Mouse (Mus musculus): ENCODE results near the gene Zfp330. TPM values are rescaled to one million over a fixed set of nuclear protein-coding genes. Genes with fewer than 3 reads are reported as not detected.

Zfp330 gene
- total RNA-seq (2014; rRNA removed) (21.0 and 26.0 TPM in 2 replicates), polyA plus RNA-seq (2012; rRNA removed) (6.2 and 9.2 TPM in 2 replicates)

- Histone ChIP-seq H3K4me3 (ENCODE audit: insufficient read depth, low read depth, low read length) (peak within 1 kb of the TSS; percentile 98), H3K9ac (ENCODE audit: low read depth, low read length) (peak within 1 kb of the TSS; percentile 98), H3K27ac (replicated peaks; ENCODE audit: insufficient read depth, low read depth, low read length) (peak within 1 kb of the TSS; percentile 81), H3K27me3 (ENCODE audit: control insufficient read depth, insufficient read depth, low read length) (no peaks in the 10 kb centered on the region), H3K79me2 (ENCODE audit: control insufficient read depth, insufficient read depth, low read length) (peaks cover 7% of the 10 kb centered on the region; the same call in 1 of the 2 replicates), H3K4me1 (ENCODE audit: control insufficient read depth, insufficient read depth, low read length) (peaks cover 3% of the 10 kb centered on the region), H3K36me3 (ENCODE audit: control insufficient read depth, insufficient read depth, low read length) (peaks cover 17% of the 10 kb centered on the region)
- peak; percentile 83 for TF ChIP-seq POLR2A (IDR thresholded peaks at IDR 0.05; ENCODE audit: extremely low read depth, insufficient read depth, low read length)
- TF ChIP-seq CTCF (IDR thresholded peaks at IDR 0.05; ENCODE audit: low read depth, low read length): no peak
- DNase-seq (ENCODE audit: extremely low read depth, low read depth, low spot score): peak; percentile 85
- WGBS: under 1% methylated on average over 16 of the region's 16 CpGs
Measured at GRCm38 (mm10) chr8:82774093-82774422, at the start of gene Zfp330. Gene Zfp330 (minus strand): TSS chr8:82774160.

- DNase-seq (ENCODE audit: extremely low read depth, low read depth, low spot score): no peak
- H3K9ac ChIP-seq (ENCODE audit: low read depth, low read length): no peak overlapping the region
- TF ChIP-seq CTCF (IDR thresholded peaks at IDR 0.05; ENCODE audit: low read depth, low read length): no peak
- TF ChIP-seq POLR2A (IDR thresholded peaks at IDR 0.05; ENCODE audit: extremely low read depth, insufficient read depth, low read length): no peak
- H3K36me3 ChIP-seq (ENCODE audit: control insufficient read depth, insufficient read depth, low read length): no peaks in the 10 kb centered on the region
- no peak overlapping the region for H3K4me3 ChIP-seq (ENCODE audit: insufficient read depth, low read depth, low read length)
- peaks cover 4% of the 10 kb centered on the region; the same call in 1 of the 2 replicates for H3K79me2 ChIP-seq (ENCODE audit: control insufficient read depth, insufficient read depth, low read length)
- WGBS: 92% methylated on average over 3 of the region's 3 CpGs
- H3K27ac ChIP-seq (replicated peaks; ENCODE audit: insufficient read depth, low read depth, low read length): no peak overlapping the region
- H3K27me3 ChIP-seq (ENCODE audit: control insufficient read depth, insufficient read depth, low read length): no peaks in the 10 kb centered on the region
- peaks cover 3% of the 10 kb centered on the region for H3K4me1 ChIP-seq (ENCODE audit: control insufficient read depth, insufficient read depth, low read length)
Measured at GRCm38 (mm10) chr8:82777945-82778344, 4.0 kb upstream of the Zfp330 start.

DNA sequence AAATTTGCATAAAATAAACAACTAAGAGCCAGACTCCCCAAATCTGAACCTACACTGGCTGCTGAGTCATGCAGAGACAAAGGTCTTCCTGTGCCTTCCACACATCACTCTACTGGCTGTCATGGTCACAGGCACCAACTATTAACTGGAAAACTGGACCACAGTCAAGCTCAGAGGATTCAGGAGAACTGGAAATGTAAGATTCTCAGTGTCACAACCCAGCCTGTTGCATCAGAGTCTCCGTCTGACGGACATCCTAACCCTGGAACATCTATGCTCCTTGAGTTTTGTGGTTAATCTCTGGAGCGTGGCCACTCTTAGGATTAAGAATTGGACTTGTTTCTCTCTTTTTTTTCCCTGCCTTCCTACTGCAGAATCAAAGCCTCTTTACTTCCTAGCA, 3.4 kb upstream of the Zfp330 start:
- H3K4me3 ChIP-seq (ENCODE audit: insufficient read depth, low read depth, low read length): no peak overlapping the region
- H3K79me2 ChIP-seq (ENCODE audit: control insufficient read depth, insufficient read depth, low read length): peaks cover 4% of the 10 kb centered on the region; the same call in 1 of the 2 replicates
- H3K27me3 ChIP-seq (ENCODE audit: control insufficient read depth, insufficient read depth, low read length): no peaks in the 10 kb centered on the region
- TF ChIP-seq POLR2A (IDR thresholded peaks at IDR 0.05; ENCODE audit: extremely low read depth, insufficient read depth, low read length): no peak
- TF ChIP-seq CTCF (IDR thresholded peaks at IDR 0.05; ENCODE audit: low read depth, low read length): no peak
- no peak overlapping the region for H3K27ac ChIP-seq (replicated peaks; ENCODE audit: insufficient read depth, low read depth, low read length)
- H3K9ac ChIP-seq (ENCODE audit: low read depth, low read length): no peak overlapping the region
- H3K36me3 ChIP-seq (ENCODE audit: control insufficient read depth, insufficient read depth, low read length): no peaks in the 10 kb centered on the region
- peaks cover 3% of the 10 kb centered on the region for H3K4me1 ChIP-seq (ENCODE audit: control insufficient read depth, insufficient read depth, low read length)
- WGBS: 87% methylated on average over 3 of the region's 3 CpGs
- DNase-seq (ENCODE audit: extremely low read depth, low read depth, low spot score): no peak

DNA sequence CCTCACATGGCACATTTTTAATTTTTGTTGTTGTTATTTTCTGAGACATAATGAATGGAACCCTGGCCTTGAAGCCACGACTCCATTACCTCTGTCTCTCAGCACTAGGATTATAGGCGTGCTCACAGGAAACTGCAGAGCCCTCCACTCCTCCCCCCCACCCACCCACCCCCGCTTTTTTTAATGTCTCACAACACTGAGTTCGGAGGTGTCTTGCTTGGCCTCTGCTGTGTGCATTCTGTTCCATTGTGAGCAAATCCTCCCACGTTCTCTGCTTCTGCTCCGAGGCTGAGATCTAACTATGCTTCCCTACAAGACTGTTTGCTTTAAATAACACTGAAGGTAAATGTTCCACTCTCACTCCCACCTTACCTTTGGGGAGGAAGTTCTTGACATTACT, 522 bp upstream of the Zfp330 start:
- H3K27ac ChIP-seq (replicated peaks; ENCODE audit: insufficient read depth, low read depth, low read length): no peak overlapping the region
- H3K79me2 ChIP-seq (ENCODE audit: control insufficient read depth, insufficient read depth, low read length): peaks cover 7% of the 10 kb centered on the region; the same call in 1 of the 2 replicates
- no peak for DNase-seq (ENCODE audit: extremely low read depth, low read depth, low spot score)
- TF ChIP-seq CTCF (IDR thresholded peaks at IDR 0.05; ENCODE audit: low read depth, low read length) (no peak), POLR2A (IDR thresholded peaks at IDR 0.05; ENCODE audit: extremely low read depth, insufficient read depth, low read length) (no peak)
- no peak overlapping the region for H3K9ac ChIP-seq (ENCODE audit: low read depth, low read length)
- H3K4me3 ChIP-seq (ENCODE audit: insufficient read depth, low read depth, low read length): 0 out of 2 replicates have a peak overlapping the region, but pooled peaks have one; percentile 98
- H3K36me3 ChIP-seq (ENCODE audit: control insufficient read depth, insufficient read depth, low read length): peaks cover 17% of the 10 kb centered on the region
- H3K27me3 ChIP-seq (ENCODE audit: control insufficient read depth, insufficient read depth, low read length): no peaks in the 10 kb centered on the region
- H3K4me1 ChIP-seq (ENCODE audit: control insufficient read depth, insufficient read depth, low read length): peaks cover 3% of the 10 kb centered on the region
- WGBS: 53% methylated on average over 6 of the region's 6 CpGs

DNA sequence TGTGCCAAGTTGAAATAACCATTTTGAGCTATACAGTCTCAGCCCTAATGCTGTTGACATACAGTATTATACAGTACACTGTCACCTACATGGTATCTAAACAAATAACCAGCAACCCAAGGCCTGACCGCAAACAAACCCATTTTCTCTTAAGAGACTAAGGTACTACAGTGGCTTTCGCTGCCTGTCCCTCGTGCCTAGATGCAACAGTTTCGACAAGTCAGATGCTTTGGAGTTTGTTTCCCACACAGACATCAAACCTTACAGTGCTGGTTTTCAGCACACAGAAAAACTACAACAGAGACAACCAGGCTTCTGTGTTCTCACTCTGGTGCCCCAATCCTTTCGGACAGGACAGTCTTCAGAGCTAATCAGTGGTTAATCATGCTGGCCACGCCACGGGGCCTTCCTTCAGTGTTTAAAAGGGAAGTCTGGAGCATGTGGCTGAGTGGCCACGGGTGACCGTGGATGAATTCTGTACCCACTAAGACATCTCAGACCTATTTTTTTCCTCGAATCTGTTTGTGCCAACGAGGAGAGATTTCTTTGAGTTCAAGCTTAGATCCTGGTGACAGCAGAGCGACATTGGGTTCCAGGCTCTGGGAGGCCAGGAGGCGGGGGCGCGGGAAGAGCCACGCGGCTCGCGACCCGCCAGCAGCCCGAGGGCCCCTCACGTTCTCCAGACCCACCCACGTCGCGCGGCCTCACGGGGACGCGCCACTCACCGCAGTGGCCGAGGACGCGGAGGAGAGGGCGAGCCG, 448 bp downstream of the Zfp330 start:
- Histone ChIP-seq H3K9ac (ENCODE audit: low read depth, low read length) (peak overlapping the region; percentile 98), H3K27ac (replicated peaks; ENCODE audit: insufficient read depth, low read depth, low read length) (peak overlapping the region; percentile 81), H3K4me3 (ENCODE audit: insufficient read depth, low read depth, low read length) (peak overlapping the region; percentile 98), H3K4me1 (ENCODE audit: control insufficient read depth, insufficient read depth, low read length) (peaks cover 3% of the 10 kb centered on the region), H3K27me3 (ENCODE audit: control insufficient read depth, insufficient read depth, low read length) (no peaks in the 10 kb centered on the region), H3K36me3 (ENCODE audit: control insufficient read depth, insufficient read depth, low read length) (peaks cover 20% of the 10 kb centered on the region), H3K79me2 (ENCODE audit: control insufficient read depth, insufficient read depth, low read length) (peaks cover 7% of the 10 kb centered on the region; the same call in 1 of the 2 replicates)
- no peak for DNase-seq (ENCODE audit: extremely low read depth, low read depth, low spot score)
- 1% methylated on average over 35 of the region's 35 CpGs for WGBS
- TF ChIP-seq CTCF (IDR thresholded peaks at IDR 0.05; ENCODE audit: low read depth, low read length) (no peak), POLR2A (IDR thresholded peaks at IDR 0.05; ENCODE audit: extremely low read depth, insufficient read depth, low read length) (no peak)

DNA sequence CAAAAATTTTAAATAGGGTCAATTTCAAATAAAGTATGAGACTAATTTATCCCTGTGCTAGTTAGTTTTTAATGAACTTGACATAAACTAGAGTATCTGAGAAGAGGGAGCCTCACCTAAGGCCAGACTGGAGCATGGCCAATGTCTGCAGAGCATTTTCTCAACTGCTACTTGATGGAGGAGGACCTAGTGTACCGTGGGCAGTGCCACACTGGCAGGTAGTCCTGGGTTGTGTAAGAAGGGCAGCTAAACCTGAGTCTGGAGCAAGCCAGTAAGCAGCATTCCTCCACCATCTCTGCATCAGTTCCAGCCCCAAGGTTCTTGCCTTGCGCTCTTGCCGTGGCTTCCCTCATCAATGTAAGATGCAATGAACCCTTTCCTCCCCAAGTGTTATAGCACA, 3.1 kb downstream of the Zfp330 start:
- TF ChIP-seq CTCF (IDR thresholded peaks at IDR 0.05; ENCODE audit: low read depth, low read length) (no peak), POLR2A (IDR thresholded peaks at IDR 0.05; ENCODE audit: extremely low read depth, insufficient read depth, low read length) (no peak)
- Histone ChIP-seq H3K36me3 (ENCODE audit: control insufficient read depth, insufficient read depth, low read length) (peaks cover 40% of the 10 kb centered on the region), H3K4me1 (ENCODE audit: control insufficient read depth, insufficient read depth, low read length) (peaks cover 3% of the 10 kb centered on the region), H3K27ac (replicated peaks; ENCODE audit: insufficient read depth, low read depth, low read length) (no peak overlapping the region), H3K79me2 (ENCODE audit: control insufficient read depth, insufficient read depth, low read length) (peaks cover 7% of the 10 kb centered on the region; the same call in 1 of the 2 replicates), H3K9ac (ENCODE audit: low read depth, low read length) (no peak overlapping the region), H3K27me3 (ENCODE audit: control insufficient read depth, insufficient read depth, low read length) (no peaks in the 10 kb centered on the region), H3K4me3 (ENCODE audit: insufficient read depth, low read depth, low read length) (no peak overlapping the region)
- no peak for DNase-seq (ENCODE audit: extremely low read depth, low read depth, low spot score)
- 76% methylated on average over 3 of the region's 3 CpGs for WGBS

All from liver, adult 2 months (tissue).